Mouse (Mus musculus): ENCODE data around the gene Fbxw21. TPM values are rescaled to one million over a fixed set of nuclear protein-coding genes. Genes with fewer than 3 reads are reported as not detected.

The Fbxw21 gene
- total and polyA plus RNA-seq, 3 experiments, result not detected

DNA sequence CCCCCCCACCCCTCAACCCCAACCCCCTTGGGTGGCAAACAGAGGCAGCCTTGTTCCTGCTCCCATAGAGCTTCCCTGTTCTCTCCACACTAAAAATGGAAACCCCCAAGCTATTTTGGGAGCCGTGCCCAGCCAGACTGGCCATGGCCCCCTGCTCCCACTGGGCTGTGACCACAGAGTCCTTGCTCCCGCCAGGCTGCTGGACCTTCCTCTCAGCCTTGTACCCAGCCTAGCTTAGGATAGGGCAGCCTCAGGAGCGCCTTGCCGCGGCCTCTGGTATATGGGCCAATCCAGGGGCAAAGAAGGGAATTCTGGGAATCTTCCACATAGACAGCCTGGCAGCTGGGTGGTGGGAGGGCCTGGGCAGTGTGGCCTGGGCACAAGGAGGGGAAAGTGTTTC, 64.0 kb downstream of the Fbxw21 start:
- peak; percentile 55 to 62 for DNase-seq
- Histone ChIP-seq H3K4me1 (ENCODE audit: control insufficient read depth, insufficient read depth, low read length) (peaks cover 7% of the 10 kb centered on the region), H3K27me3 (ENCODE audit: control insufficient read depth, insufficient read depth, low read length) (no peaks in the 10 kb centered on the region), H3K36me3 (ENCODE audit: control insufficient read depth, insufficient read depth, low read length) (no peaks in the 10 kb centered on the region), H3K4me3 (peak overlapping the region; percentile 27), H3K27ac (peak overlapping the region; percentile 72), H3K79me2 (replicated peaks; ENCODE audit: control insufficient read depth, insufficient read depth, low read length) (no peaks in the 10 kb centered on the region), H3K9ac (ENCODE audit: low read depth, low read length) (peak overlapping the region; percentile 29)
- intact Hi-C loops (cut with DNase I), result no loop called here
- no peak for TF ChIP-seq CTCF (IDR thresholded peaks at IDR 0.05)
- TF ChIP-seq POLR2A (IDR thresholded peaks at IDR 0.05; ENCODE audit: insufficient read depth, low read depth, low read length), result peak; percentile 57
- no peak for TF ChIP-seq EP300 (IDR thresholded peaks at IDR 0.05; ENCODE audit: insufficient read depth, low read depth, low read length)
- 52% methylated on average over 5 of the region's 5 CpGs for WGBS

DNA sequence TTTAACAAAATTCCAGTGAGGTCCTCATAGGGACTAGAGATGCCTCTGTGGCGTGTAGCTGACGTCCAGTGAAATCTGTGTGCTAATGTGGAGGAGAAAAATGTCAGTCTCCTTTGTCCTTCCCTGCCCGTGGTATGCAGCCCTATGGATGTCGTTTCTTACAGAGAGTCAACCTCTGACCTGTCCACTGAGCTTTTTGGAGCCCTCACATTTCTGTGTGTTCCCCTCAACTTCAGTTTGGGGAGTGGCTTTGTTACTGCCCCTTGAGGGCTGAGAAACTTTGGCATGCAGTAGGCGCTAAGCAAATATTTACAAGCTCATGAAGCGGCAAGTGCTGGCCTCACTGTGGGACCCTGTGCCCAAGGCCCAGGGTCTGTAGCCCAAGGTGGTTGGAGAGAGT, 64.5 kb downstream of the Fbxw21 start:
- Histone ChIP-seq H3K79me2 (replicated peaks; ENCODE audit: control insufficient read depth, insufficient read depth, low read length) (no peaks in the 10 kb centered on the region), H3K9ac (ENCODE audit: low read depth, low read length) (no peak overlapping the region; the same call in 1 of the 2 replicates), H3K4me3 (no peak overlapping the region), H3K27me3 (ENCODE audit: control insufficient read depth, insufficient read depth, low read length) (no peaks in the 10 kb centered on the region), H3K27ac (peak overlapping the region; percentile 72), H3K36me3 (ENCODE audit: control insufficient read depth, insufficient read depth, low read length) (no peaks in the 10 kb centered on the region), H3K4me1 (ENCODE audit: control insufficient read depth, insufficient read depth, low read length) (peaks cover 7% of the 10 kb centered on the region)
- TF ChIP-seq CTCF (IDR thresholded peaks at IDR 0.05) (no peak), EP300 (IDR thresholded peaks at IDR 0.05; ENCODE audit: insufficient read depth, low read depth, low read length) (no peak), POLR2A (IDR thresholded peaks at IDR 0.05; ENCODE audit: insufficient read depth, low read depth, low read length) (no peak)
- intact Hi-C loops (cut with DNase I), result no loop called here
- 54% methylated on average over 6 of the region's 6 CpGs for WGBS
- DNase-seq, result no peak

DNA sequence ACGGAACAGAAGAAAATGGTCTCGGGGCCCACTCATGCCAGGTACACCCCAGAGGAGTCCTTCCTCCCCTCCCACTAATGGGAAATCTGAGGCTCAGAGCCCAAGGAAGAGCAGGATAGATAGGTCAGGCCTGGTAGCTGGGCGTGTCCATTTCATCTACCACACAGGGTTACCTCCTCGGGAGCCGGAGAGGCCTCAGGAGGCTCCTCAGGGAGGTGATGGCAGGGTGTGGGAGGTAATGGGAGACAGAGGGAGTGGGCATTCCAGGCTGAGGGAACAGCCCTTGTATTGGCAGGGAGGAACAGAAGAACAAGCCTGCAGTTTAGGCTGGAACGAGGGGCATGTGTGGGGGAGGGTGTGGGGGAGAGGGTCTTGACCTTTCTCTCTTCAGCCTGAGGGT, 65.0 kb downstream of the Fbxw21 start:
- peak in 1 of 2 experiments; percentile 23 for DNase-seq
- H3K36me3 ChIP-seq (ENCODE audit: control insufficient read depth, insufficient read depth, low read length), result no peaks in the 10 kb centered on the region
- H3K4me3 ChIP-seq, result no peak overlapping the region; the same call in 1 of the 2 replicates
- WGBS, result 66% methylated on average over 6 of the region's 6 CpGs
- intact Hi-C loops (cut with DNase I), result no loop called here
- peaks cover 7% of the 10 kb centered on the region for H3K4me1 ChIP-seq (ENCODE audit: control insufficient read depth, insufficient read depth, low read length)
- TF ChIP-seq CTCF (IDR thresholded peaks at IDR 0.05) (no peak), EP300 (IDR thresholded peaks at IDR 0.05; ENCODE audit: insufficient read depth, low read depth, low read length) (no peak), POLR2A (IDR thresholded peaks at IDR 0.05; ENCODE audit: insufficient read depth, low read depth, low read length) (no peak)
- H3K9ac ChIP-seq (ENCODE audit: low read depth, low read length), result peak overlapping the region; percentile 10; the same call in 1 of the 2 replicates
- no peaks in the 10 kb centered on the region for H3K79me2 ChIP-seq (replicated peaks; ENCODE audit: control insufficient read depth, insufficient read depth, low read length)
- H3K27me3 ChIP-seq (ENCODE audit: control insufficient read depth, insufficient read depth, low read length), result no peaks in the 10 kb centered on the region
- H3K27ac ChIP-seq, result peak overlapping the region; percentile 72

DNA sequence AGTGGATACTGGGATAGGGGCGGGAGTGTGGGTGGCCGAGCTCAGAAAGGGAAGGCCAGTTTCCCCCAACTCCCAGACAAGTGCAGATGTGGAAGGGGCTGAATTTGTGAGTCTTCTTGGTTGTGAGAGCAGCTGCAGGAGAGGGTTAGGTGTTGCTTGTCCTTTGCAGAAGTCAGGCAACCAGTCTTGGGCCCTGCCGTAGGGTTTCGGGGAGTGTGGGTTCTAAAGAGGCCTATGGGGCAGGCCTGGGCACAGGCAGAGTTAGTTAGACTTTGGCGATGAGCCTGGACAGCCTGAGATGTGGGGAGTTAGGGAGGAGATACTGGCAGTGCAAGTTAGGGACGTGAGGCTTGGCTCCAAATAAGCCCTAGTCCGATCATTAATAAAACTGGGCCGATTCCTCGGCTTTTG, 65.6 kb downstream of the Fbxw21 start:
- peak overlapping the region; percentile 73 for H3K9ac ChIP-seq (ENCODE audit: low read depth, low read length)
- peak overlapping the region; percentile 73 for H3K4me3 ChIP-seq
- H3K27ac ChIP-seq, result peak overlapping the region; percentile 72
- no peaks in the 10 kb centered on the region for H3K36me3 ChIP-seq (ENCODE audit: control insufficient read depth, insufficient read depth, low read length)
- H3K27me3 ChIP-seq (ENCODE audit: control insufficient read depth, insufficient read depth, low read length), result no peaks in the 10 kb centered on the region
- TF ChIP-seq POLR2A (IDR thresholded peaks at IDR 0.05; ENCODE audit: insufficient read depth, low read depth, low read length), result no peak
- no peak for TF ChIP-seq EP300 (IDR thresholded peaks at IDR 0.05; ENCODE audit: insufficient read depth, low read depth, low read length)
- no peak for TF ChIP-seq CTCF (IDR thresholded peaks at IDR 0.05)
- peak in 1 of 2 experiments; percentile 26 for DNase-seq
- peaks cover 7% of the 10 kb centered on the region for H3K4me1 ChIP-seq (ENCODE audit: control insufficient read depth, insufficient read depth, low read length)
- no peaks in the 10 kb centered on the region for H3K79me2 ChIP-seq (replicated peaks; ENCODE audit: control insufficient read depth, insufficient read depth, low read length)
- intact Hi-C loops (cut with DNase I), result no loop called here
- WGBS, result 50% methylated on average over 9 of the region's 9 CpGs

DNA sequence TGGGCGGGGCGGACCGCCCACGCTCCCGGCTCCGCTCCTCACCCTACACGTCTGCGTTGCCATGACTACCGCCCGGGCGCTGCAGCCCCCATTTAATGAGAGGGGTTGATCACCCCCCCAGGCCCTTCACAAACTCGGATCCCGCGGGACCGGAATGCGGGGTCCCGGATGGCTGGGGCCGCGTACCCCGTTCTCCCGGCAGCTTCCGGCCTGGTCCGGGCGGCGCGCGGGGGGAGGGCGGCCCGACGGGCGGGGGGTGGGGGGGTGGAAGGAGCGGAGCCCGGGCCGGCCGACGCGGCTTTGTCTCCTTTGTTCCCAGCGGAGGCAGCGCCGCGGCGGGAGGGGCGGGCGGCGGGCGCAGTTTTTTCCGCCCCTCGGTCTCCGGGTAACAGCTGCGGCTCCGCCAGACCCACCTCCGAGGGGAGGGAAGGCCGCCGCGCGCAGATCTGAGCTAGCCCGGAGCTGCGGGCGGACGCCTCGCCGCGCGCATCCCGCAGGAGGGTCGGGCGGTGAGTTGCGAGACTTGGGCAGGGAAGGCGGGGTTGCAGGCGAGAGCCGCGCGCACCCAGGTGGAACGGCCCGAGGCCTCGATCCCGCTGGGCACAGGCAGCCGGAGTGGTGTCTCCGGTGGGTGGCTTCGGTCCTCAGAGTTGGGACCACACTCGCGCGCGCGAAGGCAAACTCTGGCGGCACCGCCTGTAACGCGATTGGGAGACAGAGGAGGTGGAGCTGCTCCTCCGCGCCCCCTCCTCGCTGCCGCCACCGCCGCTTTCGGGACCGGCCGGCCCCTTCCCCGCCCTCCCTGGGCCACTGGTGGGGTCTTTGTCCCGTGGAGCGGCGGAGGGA, 66.5 kb downstream of the Fbxw21 start, which contains the start of gene Plxnb1:
Plxnb1 (plus strand) TSS at position 253 of the 846 bp plus-strand sequence.
- H3K27me3 ChIP-seq (ENCODE audit: control insufficient read depth, insufficient read depth, low read length), result no peaks in the 10 kb centered on the region
- H3K9ac ChIP-seq (ENCODE audit: low read depth, low read length), result peak within 1 kb of the TSS; percentile 73
- peak; percentile 76 to 79 for DNase-seq
- TF ChIP-seq CTCF (IDR thresholded peaks at IDR 0.05) (no peak), POLR2A (IDR thresholded peaks at IDR 0.05; ENCODE audit: insufficient read depth, low read depth, low read length) (0 out of 2 replicates have a peak, but pooled peaks have one; percentile 32)
- WGBS, result under 1% methylated on average over 84 of the region's 102 CpGs
- peak within 1 kb of the TSS; percentile 72 for H3K27ac ChIP-seq
- H3K79me2 ChIP-seq (replicated peaks; ENCODE audit: control insufficient read depth, insufficient read depth, low read length), result no peaks in the 10 kb centered on the region
- intact Hi-C loops (cut with DNase I), result no loop called here
- peaks cover 7% of the 10 kb centered on the region for H3K4me1 ChIP-seq (ENCODE audit: control insufficient read depth, insufficient read depth, low read length)
- H3K36me3 ChIP-seq (ENCODE audit: control insufficient read depth, insufficient read depth, low read length), result no peaks in the 10 kb centered on the region
- H3K4me3 ChIP-seq, result peak within 1 kb of the TSS; percentile 73

DNA sequence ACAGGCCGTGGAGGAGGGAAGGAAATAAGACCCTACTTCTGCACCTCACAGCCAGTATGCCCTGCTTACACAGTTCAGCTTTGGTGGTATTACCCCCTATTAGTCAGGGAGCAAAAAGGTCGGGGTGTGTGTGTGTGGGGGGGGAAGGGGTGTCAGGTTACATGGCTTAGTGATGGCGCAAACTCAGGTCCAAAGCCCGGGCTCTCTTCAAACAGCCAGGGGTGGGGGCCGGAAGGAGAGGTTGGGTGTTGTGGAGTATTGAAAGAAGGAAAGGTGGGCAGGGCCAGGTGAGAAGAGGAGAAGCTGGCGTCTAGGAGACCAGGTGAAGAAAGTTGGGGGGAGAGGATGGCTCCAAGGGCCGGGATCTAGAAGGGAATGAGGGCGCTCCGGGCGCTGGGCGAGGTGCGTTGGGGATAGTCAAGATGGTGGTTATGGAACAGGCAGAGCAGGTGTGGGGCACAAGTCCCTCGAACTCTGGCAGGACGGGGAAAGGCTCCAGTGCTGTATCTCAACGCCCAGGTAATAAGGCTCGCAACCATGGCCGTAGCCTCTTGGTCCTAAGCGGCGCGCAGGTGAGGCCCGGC, 67.2 kb downstream of the Fbxw21 start:
- H3K4me1 ChIP-seq (ENCODE audit: control insufficient read depth, insufficient read depth, low read length), result peaks cover 7% of the 10 kb centered on the region
- H3K9ac ChIP-seq (ENCODE audit: low read depth, low read length), result peak overlapping the region; percentile 41
- intact Hi-C loops (cut with DNase I), result no loop called here
- DNase-seq, result no peak
- 10% methylated on average over 21 of the region's 21 CpGs for WGBS
- H3K4me3 ChIP-seq, result peak overlapping the region; percentile 73
- no peaks in the 10 kb centered on the region for H3K36me3 ChIP-seq (ENCODE audit: control insufficient read depth, insufficient read depth, low read length)
- peak overlapping the region; percentile 72 for H3K27ac ChIP-seq
- H3K27me3 ChIP-seq (ENCODE audit: control insufficient read depth, insufficient read depth, low read length), result no peaks in the 10 kb centered on the region
- TF ChIP-seq POLR2A (IDR thresholded peaks at IDR 0.05; ENCODE audit: insufficient read depth, low read depth, low read length) (no peak), EP300 (IDR thresholded peaks at IDR 0.05; ENCODE audit: insufficient read depth, low read depth, low read length) (no peak), CTCF (IDR thresholded peaks at IDR 0.05) (no peak)
- H3K79me2 ChIP-seq (replicated peaks; ENCODE audit: control insufficient read depth, insufficient read depth, low read length), result no peaks in the 10 kb centered on the region

Measured in heart, adult 2 months (tissue).